ENCODE assay signal across 8 mouse cellular contexts in genomic region chr5:111115519-111116350, GRCm38 (mm10).
DNase-seq lines count a peak whose midpoint lies in the region; ATAC-seq and TF ChIP-seq lines count a peak whose summit lies in the region.

No protein-coding gene starts in this region.

- no peaks in the 10 kb centered on the region for H3K27me3 ChIP-seq in lung, embryonic 16.5 days (ENCODE audit: control insufficient read depth, insufficient read depth, low read depth, low read length)
- no peaks in the 10 kb centered on the region for H3K27me3 ChIP-seq in embryonic facial prominence, embryonic 15.5 days
- H3K27me3 ChIP-seq in kidney, adult 2 months (replicated peaks; ENCODE audit: control insufficient read depth, insufficient read depth, low read length) = no peaks in the 10 kb centered on the region
- H3K27me3 ChIP-seq in neural tube, embryonic 11.5 days (ENCODE audit: control insufficient read depth, insufficient read depth, low read length) = no peaks in the 10 kb centered on the region
- H3K27me3 ChIP-seq in forebrain, embryonic 14.5 days (replicated peaks; ENCODE audit: control insufficient read depth, insufficient read depth, low read length) = no peaks in the 10 kb centered on the region

- no peaks in the 10 kb centered on the region for H3K9me3 ChIP-seq in lung, embryonic 16.5 days (ENCODE audit: control insufficient read depth, low read length)
- H3K9me3 ChIP-seq in embryonic facial prominence, embryonic 15.5 days (replicated peaks) = no peaks in the 10 kb centered on the region
- H3K9me3 ChIP-seq in neural tube, embryonic 11.5 days (ENCODE audit: control insufficient read depth, low read length) = no peaks in the 10 kb centered on the region
- H3K9me3 ChIP-seq in forebrain, embryonic 14.5 days (replicated peaks; ENCODE audit: control insufficient read depth, low read length) = no peaks in the 10 kb centered on the region

- no peak overlapping the region for H3K4me3 ChIP-seq in lung, embryonic 16.5 days (ENCODE audit: low read length)
- H3K4me3 ChIP-seq in embryonic facial prominence, embryonic 15.5 days (replicated peaks) = no peak overlapping the region
- no peak overlapping the region for H3K4me3 ChIP-seq in kidney, adult 2 months (ENCODE audit: insufficient read depth, low read depth, low read length)
- no peak overlapping the region for H3K4me3 ChIP-seq in neural tube, embryonic 11.5 days (ENCODE audit: low read depth, low read length)
- H3K4me3 ChIP-seq in forebrain, embryonic 14.5 days (ENCODE audit: low read depth, low read length) = no peak overlapping the region

- H3K36me3 ChIP-seq in lung, embryonic 16.5 days (ENCODE audit: control insufficient read depth, insufficient read depth, low read length) = no peaks in the 10 kb centered on the region
- no peaks in the 10 kb centered on the region for H3K36me3 ChIP-seq in embryonic facial prominence, embryonic 15.5 days
- no peaks in the 10 kb centered on the region for H3K36me3 ChIP-seq in kidney, adult 2 months (ENCODE audit: control insufficient read depth, insufficient read depth, low read length)
- H3K36me3 ChIP-seq in neural tube, embryonic 11.5 days (ENCODE audit: control insufficient read depth, insufficient read depth, low read length) = no peaks in the 10 kb centered on the region
- peaks cover 15% of the 10 kb centered on the region; the same call in 1 of the 2 replicates for H3K36me3 ChIP-seq in forebrain, embryonic 14.5 days (ENCODE audit: control insufficient read depth, insufficient read depth, low read length)

- H3K4me1 ChIP-seq in lung, embryonic 16.5 days (replicated peaks; ENCODE audit: control insufficient read depth, insufficient read depth, low read length) = no peaks in the 10 kb centered on the region
- H3K4me1 ChIP-seq in embryonic facial prominence, embryonic 15.5 days = peaks cover 31% of the 10 kb centered on the region
- peaks cover 26% of the 10 kb centered on the region for H3K4me1 ChIP-seq in kidney, adult 2 months (ENCODE audit: control insufficient read depth, insufficient read depth, low read length)
- 0 out of 2 replicates have a peak, but pooled peaks cover 8% of the 10 kb centered on the region for H3K4me1 ChIP-seq in neural tube, embryonic 11.5 days (ENCODE audit: control insufficient read depth, insufficient read depth, low read length)
- H3K4me1 ChIP-seq in forebrain, embryonic 14.5 days (ENCODE audit: control insufficient read depth, insufficient read depth, low read length) = peaks cover 13% of the 10 kb centered on the region

- peak overlapping the region; percentile 50 for H3K27ac ChIP-seq in lung, embryonic 16.5 days (ENCODE audit: low read length)
- peak overlapping the region; percentile 63 for H3K27ac ChIP-seq in embryonic facial prominence, embryonic 15.5 days (replicated peaks)
- H3K27ac ChIP-seq in kidney, adult 2 months (ENCODE audit: insufficient read depth, low read depth, low read length) = peak overlapping the region; percentile 76
- H3K27ac ChIP-seq in neural tube, embryonic 11.5 days (ENCODE audit: low read depth, low read length) = no peak overlapping the region
- no peak overlapping the region for H3K27ac ChIP-seq in forebrain, embryonic 14.5 days (ENCODE audit: low read depth, low read length)

- no peak for TF ChIP-seq CTCF in kidney, adult 2 months (conservative IDR thresholded peaks at IDR 0.05; ENCODE audit: insufficient read depth, insufficient read length, low read depth, low read length)

- H3K4me2 ChIP-seq in lung, embryonic 16.5 days (ENCODE audit: low read depth, low read length) = no peak overlapping the region
- no peak overlapping the region for H3K4me2 ChIP-seq in embryonic facial prominence, embryonic 15.5 days (replicated peaks)
- no peak overlapping the region for H3K4me2 ChIP-seq in neural tube, embryonic 11.5 days (ENCODE audit: low read depth)
- no peak overlapping the region for H3K4me2 ChIP-seq in forebrain, embryonic 14.5 days (ENCODE audit: low read length)

- no peak for TF ChIP-seq POLR2A in kidney, adult 2 months (IDR thresholded peaks at IDR 0.05; ENCODE audit: low read depth, low read length)

- no peak overlapping the region for H3K9ac ChIP-seq in lung, embryonic 16.5 days (ENCODE audit: low read length)
- no peak overlapping the region for H3K9ac ChIP-seq in embryonic facial prominence, embryonic 15.5 days
- no peak overlapping the region for H3K9ac ChIP-seq in neural tube, embryonic 11.5 days (ENCODE audit: low read length)
- H3K9ac ChIP-seq in forebrain, embryonic 14.5 days (ENCODE audit: low read length) = no peak overlapping the region

- ATAC-seq in lung, embryonic 16.5 days (ENCODE audit: low read depth) = peak; percentile 45; the same call in 1 of the 2 replicates
- no peak for ATAC-seq in embryonic facial prominence, embryonic 15.5 days (ENCODE audit: insufficient number of reproducible peaks, low FRiP score, low TSS enrichment, low read depth)
- no peak for ATAC-seq in neural tube, embryonic 11.5 days (ENCODE audit: insufficient read depth, low FRiP score, low TSS enrichment)
- no peak for ATAC-seq in forebrain, embryonic 14.5 days

- DNase-seq in lung, postnatal 10 days = no peak
- peak; percentile 60 for DNase-seq in kidney, adult 2 months
- DNase-seq in neural tube, embryonic 11.5 days (ENCODE audit: low spot score) = peak; percentile 46
- no peak for DNase-seq in forebrain, embryonic 14.5 days (ENCODE audit: low spot score)
- no peak for DNase-seq in adrenal gland, postnatal 10 days
- no peak for DNase-seq in frontal cortex, postnatal 14 days (ENCODE audit: low spot score in 2 of 2)

- 56% methylated on average over 15 of the region's 15 CpGs for WGBS in lung, embryonic 16.5 days
- 42% methylated on average over 15 of the region's 15 CpGs for WGBS in embryonic facial prominence, embryonic 15.5 days
- 31% methylated on average over 15 of the region's 15 CpGs for WGBS in kidney, adult 2 months
- 64% methylated on average over 15 of the region's 15 CpGs for WGBS in neural tube, embryonic 11.5 days
- WGBS in forebrain, embryonic 14.5 days = 78% methylated on average over 15 of the region's 15 CpGs

Comparison
In these comparisons a context has a peak if more than half of its experiments do, and no peak if none do; other contexts are left out.
1. H3K27ac ChIP-seq: peak in lung, embryonic 16.5 days (single experiment), embryonic facial prominence, embryonic 15.5 days (single experiment) and kidney, adult 2 months (single experiment); none in neural tube, embryonic 11.5 days (single experiment) and forebrain, embryonic 14.5 days (single experiment).
2. DNase-seq: peak in kidney, adult 2 months (single experiment) and neural tube, embryonic 11.5 days (single experiment); none in lung, postnatal 10 days (single experiment), forebrain, embryonic 14.5 days (single experiment), adrenal gland, postnatal 10 days (single experiment) and frontal cortex, postnatal 14 days (0 of 2).